Mouse (Mus musculus): ENCODE results near the gene Heg1. TPM values are rescaled to one million over a fixed set of nuclear protein-coding genes. Genes with fewer than 3 reads are reported as not detected.

The Heg1 gene
- polyA plus RNA-seq, 1 experiment = 28.4 TPM

GRCm38 (mm10) chr16:33795106-33795505 is 110.9 kb downstream of the Heg1 start:
- Histone ChIP-seq H3K27ac (ENCODE audit: insufficient read depth, low read depth, low read length) (no peak overlapping the region), H3K27me3 (replicated peaks; ENCODE audit: control insufficient read depth, insufficient read depth, low read length) (no peaks in the 10 kb centered on the region), H3K36me3 (ENCODE audit: control insufficient read depth, insufficient read depth, low read length) (no peaks in the 10 kb centered on the region), H3K4me1 (ENCODE audit: control insufficient read depth, insufficient read depth, low read length) (no peaks in the 10 kb centered on the region), H3K4me3 (ENCODE audit: insufficient read depth, low read depth, low read length) (no peak overlapping the region)
- 85% methylated on average over 4 of the region's 4 CpGs for WGBS
- no peak for DNase-seq
- TF ChIP-seq CTCF (conservative IDR thresholded peaks at IDR 0.05; ENCODE audit: insufficient read depth, insufficient read length, low read depth, low read length) (no peak), POLR2A (IDR thresholded peaks at IDR 0.05; ENCODE audit: low read depth, low read length) (no peak)

GRCm38 (mm10) chr16:33795887-33796286 is 111.7 kb downstream of the Heg1 start:
- DNase-seq = no peak
- H3K27me3 ChIP-seq (replicated peaks; ENCODE audit: control insufficient read depth, insufficient read depth, low read length) = no peaks in the 10 kb centered on the region
- WGBS = 84% methylated on average over 6 of the region's 6 CpGs
- TF ChIP-seq CTCF (conservative IDR thresholded peaks at IDR 0.05; ENCODE audit: insufficient read depth, insufficient read length, low read depth, low read length) (no peak), POLR2A (IDR thresholded peaks at IDR 0.05; ENCODE audit: low read depth, low read length) (no peak)
- H3K4me3 ChIP-seq (ENCODE audit: insufficient read depth, low read depth, low read length) = no peak overlapping the region
- no peak overlapping the region for H3K27ac ChIP-seq (ENCODE audit: insufficient read depth, low read depth, low read length)
- no peaks in the 10 kb centered on the region for H3K4me1 ChIP-seq (ENCODE audit: control insufficient read depth, insufficient read depth, low read length)
- no peaks in the 10 kb centered on the region for H3K36me3 ChIP-seq (ENCODE audit: control insufficient read depth, insufficient read depth, low read length)

GRCm38 (mm10) chr16:33796756-33797155 is 112.6 kb downstream of the Heg1 start:
- no peaks in the 10 kb centered on the region for H3K4me1 ChIP-seq (ENCODE audit: control insufficient read depth, insufficient read depth, low read length)

GRCm38 (mm10) chr16:33797860-33798259 is 113.7 kb downstream of the Heg1 start:
- no peak overlapping the region for H3K4me3 ChIP-seq (ENCODE audit: insufficient read depth, low read depth, low read length)
- DNase-seq = peak; percentile 62
- H3K27ac ChIP-seq (ENCODE audit: insufficient read depth, low read depth, low read length) = no peak overlapping the region

More at GRCm38 (mm10) chr16:33796756-33797155, 112.6 kb downstream of the Heg1 start:
- no peak for TF ChIP-seq POLR2A (IDR thresholded peaks at IDR 0.05; ENCODE audit: low read depth, low read length)
- TF ChIP-seq CTCF (conservative IDR thresholded peaks at IDR 0.05; ENCODE audit: insufficient read depth, insufficient read length, low read depth, low read length) = no peak
- WGBS = 93% methylated on average over 3 of the region's 3 CpGs
- H3K4me3 ChIP-seq (ENCODE audit: insufficient read depth, low read depth, low read length) = no peak overlapping the region
- no peak for DNase-seq
- H3K27me3 ChIP-seq (replicated peaks; ENCODE audit: control insufficient read depth, insufficient read depth, low read length) = no peaks in the 10 kb centered on the region
- no peaks in the 10 kb centered on the region for H3K36me3 ChIP-seq (ENCODE audit: control insufficient read depth, insufficient read depth, low read length)
- H3K27ac ChIP-seq (ENCODE audit: insufficient read depth, low read depth, low read length) = no peak overlapping the region

DNA sequence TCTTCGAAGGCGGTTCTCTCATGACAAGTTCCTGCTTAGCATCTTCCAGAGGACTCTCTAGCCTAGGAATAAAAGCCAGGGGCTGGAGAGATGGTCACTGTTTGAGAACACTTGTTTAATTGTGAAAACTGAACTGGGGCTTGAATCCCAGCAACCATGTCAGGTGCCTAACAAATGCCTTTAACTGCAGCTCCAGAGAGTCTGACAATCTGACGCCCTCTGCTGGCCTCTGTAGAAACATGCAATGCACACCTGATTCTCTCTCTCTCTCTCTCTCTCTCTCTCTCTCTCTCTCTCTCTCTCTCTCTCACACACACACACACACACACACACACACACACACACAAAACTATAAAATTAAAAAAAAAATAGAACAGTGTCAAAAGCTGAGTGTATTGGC is 125.8 kb downstream of the Heg1 start:
- no peaks in the 10 kb centered on the region for H3K36me3 ChIP-seq (ENCODE audit: control insufficient read depth, insufficient read depth, low read length)
- no peak overlapping the region for H3K4me3 ChIP-seq (ENCODE audit: insufficient read depth, low read depth, low read length)
- TF ChIP-seq POLR2A (IDR thresholded peaks at IDR 0.05; ENCODE audit: low read depth, low read length) (no peak), CTCF (conservative IDR thresholded peaks at IDR 0.05; ENCODE audit: insufficient read depth, insufficient read length, low read depth, low read length) (peak; percentile 51)
- peak; percentile 15 for DNase-seq
- no peak overlapping the region for H3K27ac ChIP-seq (ENCODE audit: insufficient read depth, low read depth, low read length)
- H3K27me3 ChIP-seq (replicated peaks; ENCODE audit: control insufficient read depth, insufficient read depth, low read length) = no peaks in the 10 kb centered on the region
- WGBS = 76% methylated on average over 3 of the region's 3 CpGs
- H3K4me1 ChIP-seq (ENCODE audit: control insufficient read depth, insufficient read depth, low read length) = no peaks in the 10 kb centered on the region

More at GRCm38 (mm10) chr16:33797860-33798259, 113.7 kb downstream of the Heg1 start:
- no peaks in the 10 kb centered on the region for H3K27me3 ChIP-seq (replicated peaks; ENCODE audit: control insufficient read depth, insufficient read depth, low read length)
- no peak for TF ChIP-seq POLR2A (IDR thresholded peaks at IDR 0.05; ENCODE audit: low read depth, low read length)
- TF ChIP-seq CTCF (conservative IDR thresholded peaks at IDR 0.05; ENCODE audit: insufficient read depth, insufficient read length, low read depth, low read length) = peak; percentile 62
- H3K4me1 ChIP-seq (ENCODE audit: control insufficient read depth, insufficient read depth, low read length) = no peaks in the 10 kb centered on the region
- H3K36me3 ChIP-seq (ENCODE audit: control insufficient read depth, insufficient read depth, low read length) = no peaks in the 10 kb centered on the region
- WGBS = 36% methylated on average over 5 of the region's 5 CpGs

- H3K4me1 ChIP-seq (ENCODE audit: control insufficient read depth, insufficient read depth, low read length) = no peaks in the 10 kb centered on the region
- WGBS = 85% methylated on average over 7 of the region's 7 CpGs
- no peak overlapping the region for H3K27ac ChIP-seq (ENCODE audit: insufficient read depth, low read depth, low read length)
- TF ChIP-seq POLR2A (IDR thresholded peaks at IDR 0.05; ENCODE audit: low read depth, low read length) = no peak
- no peak for TF ChIP-seq CTCF (conservative IDR thresholded peaks at IDR 0.05; ENCODE audit: insufficient read depth, insufficient read length, low read depth, low read length)
- no peaks in the 10 kb centered on the region for H3K27me3 ChIP-seq (replicated peaks; ENCODE audit: control insufficient read depth, insufficient read depth, low read length)
- H3K36me3 ChIP-seq (ENCODE audit: control insufficient read depth, insufficient read depth, low read length) = no peaks in the 10 kb centered on the region
- H3K4me3 ChIP-seq (ENCODE audit: insufficient read depth, low read depth, low read length) = no peak overlapping the region
- no peak for DNase-seq
Observed at GRCm38 (mm10) chr16:33818413-33819165, 134.4 kb downstream of the Heg1 start.

DNA sequence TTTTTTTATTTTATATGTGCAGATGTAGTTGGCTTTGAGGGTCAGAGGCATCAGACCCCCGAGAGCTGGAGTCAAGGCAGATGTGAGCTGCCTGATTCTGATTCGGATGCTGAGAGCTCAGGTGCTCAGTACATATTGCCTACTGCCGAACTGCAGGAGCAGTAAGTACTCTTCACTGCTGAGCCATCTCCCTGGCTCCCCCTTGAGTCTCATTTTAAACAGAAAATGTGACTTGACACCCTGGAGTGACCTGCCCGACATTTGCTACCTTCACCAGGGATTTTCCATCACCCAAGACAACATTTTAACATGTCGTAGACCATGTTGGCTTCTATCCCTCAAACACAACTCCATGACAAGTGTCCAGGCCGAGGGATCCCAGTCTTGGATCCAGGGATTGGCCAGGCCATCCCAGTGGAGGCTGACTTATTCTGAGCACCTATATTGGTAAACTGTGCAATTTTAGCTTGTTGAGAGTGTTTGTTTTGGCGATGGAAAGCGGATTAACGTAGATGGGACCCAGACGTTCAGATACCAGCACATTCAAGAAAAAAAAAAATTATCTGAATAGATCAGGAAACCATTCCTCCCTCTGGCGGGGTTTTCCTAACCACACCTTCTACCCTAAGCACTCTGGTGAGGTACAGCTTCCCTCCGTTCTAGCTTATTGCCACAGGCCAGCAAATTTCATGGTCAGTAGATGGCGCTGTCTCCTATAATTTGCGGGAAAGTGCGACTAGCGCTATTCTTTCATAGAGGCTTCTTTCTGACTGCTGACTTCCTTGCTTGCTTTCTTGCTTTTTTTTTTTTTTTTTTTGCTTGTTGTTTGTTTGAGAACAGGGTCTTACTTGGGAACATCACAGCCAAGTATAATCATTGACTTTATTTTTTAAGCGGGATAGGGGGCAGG is 136.4 kb downstream of the Heg1 start:
- Histone ChIP-seq H3K27me3 (replicated peaks; ENCODE audit: control insufficient read depth, insufficient read depth, low read length) (no peaks in the 10 kb centered on the region), H3K36me3 (ENCODE audit: control insufficient read depth, insufficient read depth, low read length) (no peaks in the 10 kb centered on the region), H3K4me1 (ENCODE audit: control insufficient read depth, insufficient read depth, low read length) (no peaks in the 10 kb centered on the region), H3K27ac (ENCODE audit: insufficient read depth, low read depth, low read length) (no peak overlapping the region), H3K4me3 (ENCODE audit: insufficient read depth, low read depth, low read length) (no peak overlapping the region)
- TF ChIP-seq POLR2A (IDR thresholded peaks at IDR 0.05; ENCODE audit: low read depth, low read length) = no peak
- peak; percentile 95 for TF ChIP-seq CTCF (conservative IDR thresholded peaks at IDR 0.05; ENCODE audit: insufficient read depth, insufficient read length, low read depth, low read length)
- 20% methylated on average over 17 of the region's 17 CpGs for WGBS
- DNase-seq = peak; percentile 90

Other genes with a start within 250 kb of the Heg1 start
- gene Slc12a8, start 167.0 kb upstream of the Heg1 start, polyA plus RNA-seq (2012; rRNA removed) = 0.50 and 0.88 TPM in 2 replicates
- gene Muc13, start 109.7 kb downstream of the Heg1 start, polyA plus RNA-seq (2012; rRNA removed) = 0.10 and 0.11 TPM in 2 replicates
- 145 TPM in 2 replicates for gene Itgb5, start 145.3 kb downstream of the Heg1 start, polyA plus RNA-seq (2012; rRNA removed)